Mouse (Mus musculus): Measurements from ENCODE around the gene Fbxo7.

- TF ChIP-seq CTCF (conservative IDR thresholded peaks at IDR 0.05; ENCODE audit: insufficient read depth, insufficient read length, low read depth, low read length) (peak; percentile 35; the same call in 1 of the 2 replicates), POLR2A (IDR thresholded peaks at IDR 0.05; ENCODE audit: low read depth, low read length) (no peak)
These were observed 53.4 kb downstream of the Fbxo7 start for GRCm38 (mm10) chr10:86074971-86075711.
